Comparison of ENCODE assay signal across 17 mouse cellular contexts in genomic region chr11:59085200-59085599, GRCm38 (mm10).
"Had no signal": no experiment of that assay in that cellular context is flagged by ENCODE, and none has a peak within 500 bp of the region (broad histone marks: within the 10 kb centered on the region; RNA-seq: fewer than 3 reads in every experiment).

No protein-coding gene starts in this region.

- H3K9me3 ChIP-seq: neural tube, embryonic 12.5 days; neural tube, embryonic 13.5 days; neural tube, embryonic 15.5 days; stomach, embryonic 15.5 days had no signal

- H3K4me3 ChIP-seq: neural tube, embryonic 12.5 days; neural tube, embryonic 13.5 days; neural tube, embryonic 15.5 days; stomach, embryonic 15.5 days had no signal

- H3K4me1 ChIP-seq: neural tube, embryonic 12.5 days; neural tube, embryonic 13.5 days; neural tube, embryonic 15.5 days; stomach, embryonic 15.5 days had no signal

- H3K4me2 ChIP-seq: neural tube, embryonic 12.5 days; neural tube, embryonic 13.5 days; neural tube, embryonic 15.5 days; stomach, embryonic 15.5 days had no signal

- H3K27me3 ChIP-seq: neural tube, embryonic 12.5 days; neural tube, embryonic 13.5 days; neural tube, embryonic 15.5 days; stomach, embryonic 15.5 days had no signal

- H3K9ac ChIP-seq: neural tube, embryonic 12.5 days; neural tube, embryonic 13.5 days; neural tube, embryonic 15.5 days; stomach, embryonic 15.5 days had no signal

- DNase-seq: retina, postnatal 1 day; right cerebral cortex, adult 18-20 months; right cerebral cortex, postnatal 14 days; right cerebral cortex, postnatal 25 days; right cerebral cortex, postnatal 4 days; spleen, adult 18-20 months; thymus, adult 18-20 months; thymus, adult 2 months; thymus, postnatal 14 days; thymus, postnatal 25 days; thymus, postnatal 36 days; thymus, postnatal 4 days had no signal

- H3K36me3 ChIP-seq: neural tube, embryonic 12.5 days; neural tube, embryonic 13.5 days; neural tube, embryonic 15.5 days; stomach, embryonic 15.5 days had no signal

- H3K27ac ChIP-seq: neural tube, embryonic 12.5 days; neural tube, embryonic 13.5 days; neural tube, embryonic 15.5 days; stomach, embryonic 15.5 days; stomach, postnatal 0 days had no signal
